Mouse (Mus musculus) T-helper 2 cell (primary cell): Measurements from ENCODE around the gene Ndn.

Experiments used
- in situ Hi-C: fragments of 300-600 bp; cut with MboI, MseI; formaldehyde crosslinking; loops from one replicate; pipeline ENCODE4 v1.15.1; 2025; ENCODE audit warnings: high pct_unique_total_duplicates

The Ndn gene

GRCm38 (mm10) chr7:62346269-62346668 is at the start of gene Ndn:
TSS of gene Ndn (plus strand) at chr7:62346569.
- in situ Hi-C loops: no loop called here

GRCm38 (mm10) chr7:62302451-62302850 is 43.9 kb upstream of the Ndn start:
- in situ Hi-C loops: no loop called here

GRCm38 (mm10) chr7:62306896-62307614 is 39.3 kb upstream of the Ndn start:
- in situ Hi-C loops: no loop called here

GRCm38 (mm10) chr7:62316793-62317192 is 29.6 kb upstream of the Ndn start:
- in situ Hi-C loops: no loop called here

- in situ Hi-C loops: no loop called here
Observed at GRCm38 (mm10) chr7:62345411-62345810, 958 bp upstream of the Ndn start.

GRCm38 (mm10) chr7:62348106-62348803 is 1.9 kb downstream of the Ndn start:
- in situ Hi-C loops: no loop called here

- in situ Hi-C loops: no loop called here
Observed at GRCm38 (mm10) chr7:62348804-62349190, 2.4 kb downstream of the Ndn start.

GRCm38 (mm10) chr7:62351266-62351665 is 4.9 kb downstream of the Ndn start:
- in situ Hi-C loops: loop anchor here (10.0 kb wide), 1 partner anchor 384 kb away; no protein-coding TSS in a partner anchor

- in situ Hi-C loops: no loop called here
Observed at GRCm38 (mm10) chr7:62365039-62365636, 18.8 kb downstream of the Ndn start.

- in situ Hi-C loops: no loop called here
Observed at GRCm38 (mm10) chr7:62366730-62367129, 20.4 kb downstream of the Ndn start.

- in situ Hi-C loops: no loop called here
Observed at GRCm38 (mm10) chr7:62375658-62376057, 29.3 kb downstream of the Ndn start.

- in situ Hi-C loops: no loop called here
Observed at GRCm38 (mm10) chr7:62376510-62377304, 30.3 kb downstream of the Ndn start, which contains the start of gene Magel2. TSS of gene Magel2 (plus strand) at chr7:62377010.

GRCm38 (mm10) chr7:62377313-62377712 is 30.9 kb downstream of the Ndn start:
- in situ Hi-C loops: no loop called here

- in situ Hi-C loops: no loop called here
Observed at GRCm38 (mm10) chr7:62378529-62378928, 32.2 kb downstream of the Ndn start.

- in situ Hi-C loops: no loop called here
Observed at GRCm38 (mm10) chr7:62382391-62382790, 36.0 kb downstream of the Ndn start.

- in situ Hi-C loops: no loop called here
Observed at GRCm38 (mm10) chr7:62388291-62388690, 41.9 kb downstream of the Ndn start.

- in situ Hi-C loops: loop anchor here (10.0 kb wide), 2 partner anchors 1787 to 1907 kb away; no protein-coding TSS in a partner anchor
Observed at GRCm38 (mm10) chr7:62392202-62392601, 45.8 kb downstream of the Ndn start.
